Mouse (Mus musculus) kidney, adult 2 months (tissue): ENCODE measurements around the gene Plekhs1.

Experiments
- CTCF ChIP-seq: fragments of 200-500 bp; conservative IDR thresholded peaks from 2 replicates; pipeline ENCODE4 v1.5.1; 2011; ENCODE audit warnings: low read depth, mild to moderate bottlenecking, control low read depth, low read length, moderate library complexity, mixed read lengths; ENCODE audit not compliant: insufficient read depth, insufficient read length
- POLR2A ChIP-seq: fragments of 200-500 bp; IDR thresholded peaks from one replicate; pipeline ENCODE4 v1.6.1; 2011; ENCODE audit warnings: low read depth, low read length, control low read depth

DNA sequence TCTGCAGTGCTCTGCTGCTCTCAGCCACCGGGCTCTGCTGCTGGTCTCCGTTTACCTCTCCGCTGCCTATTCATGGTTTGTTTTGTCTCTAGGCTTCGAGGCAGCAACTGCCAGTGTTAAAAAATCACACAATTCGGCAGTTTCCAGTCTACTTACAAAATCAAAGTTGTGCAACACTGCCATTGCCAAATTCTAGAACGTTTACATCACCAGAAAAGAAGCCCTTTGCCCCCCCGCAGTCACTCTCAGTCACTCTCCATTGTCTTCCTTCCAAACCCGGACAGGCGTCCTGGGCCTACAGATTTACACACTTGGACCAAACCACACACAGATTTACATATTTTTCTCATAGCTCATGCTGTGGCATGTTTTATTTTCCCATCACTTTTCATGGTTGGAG is 73.6 kb downstream of the Plekhs1 start:
- TF ChIP-seq CTCF (no peak), POLR2A (no peak)
